Mouse (Mus musculus): ENCODE measurements around the gene Rasgrf1.

DNA sequence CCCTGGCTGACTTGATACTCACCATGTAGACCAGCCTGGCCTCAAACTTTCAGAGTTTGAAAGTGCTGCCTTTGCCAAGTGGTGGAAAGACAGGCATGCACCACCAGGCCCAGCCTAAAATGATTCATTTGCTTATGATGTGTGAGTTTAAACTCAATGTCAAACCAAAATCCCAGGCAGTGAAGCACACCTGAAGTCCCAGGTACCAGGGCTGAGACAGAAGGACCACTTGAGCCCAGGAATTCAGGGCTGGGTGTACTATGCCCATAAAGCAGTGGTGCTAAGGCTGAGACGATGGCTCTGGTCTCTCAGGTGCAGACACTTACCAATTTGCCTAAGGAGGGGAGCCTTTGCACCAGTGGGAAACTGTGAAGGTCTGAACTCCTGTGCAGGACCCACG is 125.5 kb downstream of the Rasgrf1 start:
- TF ChIP-seq POLR2A (IDR thresholded peaks at IDR 0.05; ENCODE audit: insufficient read depth, low read length) (no peak), CTCF (IDR thresholded peaks at IDR 0.05; ENCODE audit: low read depth, low read length) (no peak), EP300 (IDR thresholded peaks at IDR 0.05; ENCODE audit: insufficient read depth, low read depth, low read length) (no peak)

All from ES-Bruce4 (cell line).